Mouse (Mus musculus) forebrain, embryonic 16.5 days (tissue): ENCODE measurements around the gene Hnf4a. TPM values are rescaled to one million over a fixed set of nuclear protein-coding genes. Genes with fewer than 3 reads are reported as not detected.
"Not testable (repeated sequence)": the region's sequence is repeated elsewhere in the genome, so short reads cannot be mapped to it uniquely, and the experiment has no call there.

Experiments used
- ATAC-seq: fragments of 200-750 bp; cut with Nextera tagmentation; 2 replicates; pipeline ENCODE4 v1.8.0; 2017; ENCODE audit warnings: mild to moderate bottlenecking, moderate library complexity
- H3K27ac ChIP-seq: fragments of 300-500 bp; sonication (generic); 2 replicates; pipeline ENCODE4 v1.5.1; 2014; ENCODE audit warnings: low read length, control low read depth
- H3K27me3 ChIP-seq: fragments of 300-500 bp; sonication (generic); replicated peaks from 2 replicates; pipeline ENCODE4 v1.6.1; 2014; ENCODE audit warnings: low read length; ENCODE audit not compliant: control insufficient read depth, insufficient read depth
- H3K36me3 ChIP-seq: fragments of 300-500 bp; sonication (generic); 2 replicates; pipeline ENCODE4 v1.6.1; 2014; ENCODE audit not compliant: control insufficient read depth, insufficient read depth
- H3K4me1 ChIP-seq: fragments of 300-500 bp; sonication (generic); replicated peaks from 2 replicates; pipeline ENCODE4 v1.6.1; 2014; ENCODE audit warnings: low read length; ENCODE audit not compliant: control insufficient read depth, insufficient read depth
- H3K4me2 ChIP-seq: fragments of 300-500 bp; sonication (generic); 2 replicates; pipeline ENCODE4 v1.6.1; 2014; ENCODE audit warnings: mild to moderate bottlenecking, low read length, control low read depth
- H3K4me3 ChIP-seq: fragments of 300-500 bp; sonication (generic); replicated peaks from 2 replicates; pipeline ENCODE4 v1.5.1; 2014; ENCODE audit warnings: mild to moderate bottlenecking, low read length, control low read depth
- H3K9ac ChIP-seq: fragments of 300-500 bp; sonication (generic); replicated peaks from 2 replicates; pipeline ENCODE4 v1.6.1; 2014; ENCODE audit warnings: low read depth, low read length, control low read depth
- H3K9me3 ChIP-seq: fragments of 300-500 bp; sonication (generic); 2 replicates; pipeline ENCODE4 v1.6.1; 2016; ENCODE audit warnings: low read length; ENCODE audit not compliant: control insufficient read depth
- WGBS: fragments of 180-500 bp; shearing (Covaris S2); extraction: QIAGEN DNeasy Blood & Tissue Kit; methylation state at CpG from one replicate; pipeline ENCODE4 v1.1.7; 2014; 5-methylcytosine and 5-hydroxymethylcytosine counted together
- polyA plus RNA-seq: library from polyadenylated mRNA; unstranded; fragments of >200 nt; fragmentation: Nextera tagmentation; extraction: Ambion mirVana; gene quantifications from 2 replicates; pipeline ENCODE4 v1.2.1, GENCODE M21; 2015

Gene Hnf4a
- polyA plus RNA-seq = 0.08 TPM in 1 of 2 replicates, not detected in the other

DNA sequence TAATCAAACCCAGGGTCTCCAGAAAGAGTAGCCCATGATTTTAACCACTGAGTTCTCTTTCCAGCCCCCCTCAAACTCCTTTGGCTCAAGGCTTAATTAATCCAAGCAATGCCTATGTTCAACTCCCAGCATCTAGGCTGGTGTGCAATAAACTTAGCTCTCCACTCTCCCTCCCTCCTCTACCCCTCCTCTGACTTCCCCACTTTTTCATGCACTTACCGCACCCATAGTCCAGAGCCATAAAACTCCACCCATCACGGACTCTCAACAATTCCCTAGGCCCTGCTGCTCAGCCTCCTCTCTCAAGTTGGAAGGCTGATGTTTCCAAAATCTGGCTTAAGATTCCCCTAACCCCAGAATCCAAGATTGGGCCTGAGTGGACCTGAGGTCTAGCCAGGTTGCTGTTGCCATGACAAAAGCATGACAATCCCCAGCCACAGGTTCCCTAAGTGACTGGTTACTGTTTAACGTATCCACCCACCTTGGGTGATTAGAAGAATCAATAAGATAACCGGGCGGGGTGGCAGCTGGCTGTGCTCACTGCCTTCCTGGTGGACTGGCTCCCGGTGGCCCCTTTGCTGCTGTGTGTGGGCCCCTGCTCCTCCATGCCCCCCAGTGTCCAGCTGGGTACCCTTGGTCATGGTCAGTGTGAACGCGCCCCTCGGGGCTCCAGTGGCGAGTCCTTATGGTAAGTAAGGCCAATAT is at the start of gene Hnf4a:
TSS of gene Hnf4a (plus strand) at position 509 of the 705 bp plus-strand sequence.
- Histone ChIP-seq H3K27ac (no peak within 1 kb of the TSS), H3K9ac (no peak within 1 kb of the TSS), H3K4me1 (no peaks in the 10 kb centered on the region), H3K9me3 (no peaks in the 10 kb centered on the region), H3K36me3 (no peaks in the 10 kb centered on the region), H3K27me3 (no peaks in the 10 kb centered on the region), H3K4me3 (no peak within 1 kb of the TSS), H3K4me2 (no peak within 1 kb of the TSS)
- no peak for ATAC-seq
- 91% methylated on average over 10 of the region's 10 CpGs for WGBS

DNA sequence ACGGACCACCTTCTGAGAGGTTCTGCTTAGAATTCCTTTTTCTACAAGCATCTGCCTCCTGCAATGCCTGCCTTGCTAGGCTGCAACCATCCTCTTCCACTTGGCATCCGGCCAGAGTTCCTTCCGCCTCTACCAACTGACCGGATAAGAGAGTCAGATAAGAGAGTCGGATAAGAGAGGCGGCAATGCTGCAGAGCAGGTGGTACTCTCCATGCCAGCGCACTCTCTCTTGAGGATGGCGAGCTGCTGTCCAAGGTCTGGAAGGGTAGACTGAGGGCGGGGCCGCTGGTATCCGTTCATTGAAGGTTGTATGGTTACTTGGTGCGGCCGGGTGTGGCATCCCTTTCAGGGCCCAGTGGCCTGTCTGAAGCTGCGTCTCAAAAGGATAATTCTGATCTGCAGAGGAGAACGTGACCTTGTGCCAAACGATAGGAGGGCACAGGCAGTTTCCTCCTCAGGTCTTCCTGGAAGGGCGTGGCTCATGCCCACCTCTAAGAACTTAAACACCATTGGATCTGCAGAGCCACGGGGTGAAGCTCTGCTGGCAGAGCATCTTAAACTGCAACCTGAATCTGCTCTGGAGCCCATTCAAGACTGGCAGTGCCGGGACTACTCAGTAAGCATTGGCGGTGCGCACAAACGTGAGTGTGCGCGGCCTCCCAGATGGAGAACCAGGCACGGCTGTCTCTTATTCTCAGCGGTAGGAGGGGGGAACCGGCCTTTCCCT is 47.9 kb upstream of the Hnf4a start:
- no peaks in the 10 kb centered on the region for H3K27me3 ChIP-seq
- no peak overlapping the region for H3K27ac ChIP-seq
- H3K4me1 ChIP-seq = peaks cover 7% of the 10 kb centered on the region
- ATAC-seq = 0 out of 2 replicates have a peak, but pooled peaks have one; percentile 31
- H3K4me2 ChIP-seq = peak overlapping the region; percentile 29
- H3K9me3 ChIP-seq = no peaks in the 10 kb centered on the region
- H3K36me3 ChIP-seq = peaks cover 13% of the 10 kb centered on the region
- H3K4me3 ChIP-seq = peak overlapping the region; percentile 12; the same call in 1 of the 2 replicates
- H3K9ac ChIP-seq = peak overlapping the region; percentile 35; the same call in 1 of the 2 replicates
- 51% methylated on average over 27 of the region's 27 CpGs for WGBS

DNA sequence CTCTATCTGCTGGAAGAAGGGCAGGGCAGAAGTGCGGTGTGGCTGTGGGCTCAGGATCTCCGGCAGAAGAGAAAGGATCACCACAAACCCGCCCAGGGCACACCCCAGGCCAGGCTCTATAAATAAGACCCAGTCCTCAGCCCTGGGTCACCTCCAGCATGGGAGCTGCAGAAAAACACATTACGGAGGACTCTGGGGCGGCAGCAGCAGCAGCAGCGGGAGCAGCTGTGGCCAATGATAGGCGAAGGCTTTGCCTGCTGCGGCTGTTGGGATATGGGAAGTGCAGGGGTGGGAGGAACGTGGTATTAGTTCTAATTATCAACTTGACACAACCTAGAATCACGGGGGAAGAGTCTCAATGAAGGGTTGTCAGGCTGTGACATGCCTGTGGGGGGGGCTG is 47.2 kb upstream of the Hnf4a start:
- ATAC-seq = peak; percentile 69
- WGBS = 48% methylated on average over 10 of the region's 10 CpGs
- H3K4me1 ChIP-seq = peaks cover 7% of the 10 kb centered on the region

DNA sequence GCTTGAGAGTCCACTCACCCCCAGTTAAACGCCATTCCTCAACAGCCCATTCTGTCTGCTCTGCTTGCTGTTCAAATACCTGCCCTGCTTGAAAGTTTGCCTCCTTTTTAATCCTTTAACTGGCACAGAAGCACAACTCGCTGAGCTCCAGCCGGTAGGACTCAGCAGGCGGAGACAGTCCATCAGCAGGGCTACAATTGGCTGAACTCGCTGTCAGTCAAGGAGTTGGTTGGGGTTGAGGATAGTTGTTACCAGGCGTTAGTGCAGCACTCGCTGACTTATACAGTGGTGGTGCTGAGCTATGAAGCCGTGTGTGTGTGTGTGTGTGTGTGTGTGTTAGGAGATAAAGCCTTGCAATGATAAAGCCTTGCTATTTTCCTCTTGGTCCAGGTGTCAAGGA is 46.0 kb upstream of the Hnf4a start:
- H3K4me2 ChIP-seq = no peak overlapping the region
- no peak overlapping the region for H3K9ac ChIP-seq
- H3K36me3 ChIP-seq = no peaks in the 10 kb centered on the region
- H3K4me3 ChIP-seq = no peak overlapping the region
- no peak for ATAC-seq
- H3K27me3 ChIP-seq = no peaks in the 10 kb centered on the region
- no peaks in the 10 kb centered on the region for H3K9me3 ChIP-seq
- H3K4me1 ChIP-seq = peaks cover 7% of the 10 kb centered on the region
- H3K27ac ChIP-seq = no peak overlapping the region
- WGBS = 87% methylated on average over 8 of the region's 8 CpGs

More for the DNA sequence above, 47.2 kb upstream of the Hnf4a start:
- H3K27ac ChIP-seq = no peak overlapping the region
- H3K4me2 ChIP-seq = peak overlapping the region; percentile 29
- H3K9me3 ChIP-seq = no peaks in the 10 kb centered on the region
- peak overlapping the region; percentile 12; the same call in 1 of the 2 replicates for H3K4me3 ChIP-seq
- peaks cover 6% of the 10 kb centered on the region for H3K36me3 ChIP-seq
- peak overlapping the region; percentile 35; the same call in 1 of the 2 replicates for H3K9ac ChIP-seq
- H3K27me3 ChIP-seq = no peaks in the 10 kb centered on the region

DNA sequence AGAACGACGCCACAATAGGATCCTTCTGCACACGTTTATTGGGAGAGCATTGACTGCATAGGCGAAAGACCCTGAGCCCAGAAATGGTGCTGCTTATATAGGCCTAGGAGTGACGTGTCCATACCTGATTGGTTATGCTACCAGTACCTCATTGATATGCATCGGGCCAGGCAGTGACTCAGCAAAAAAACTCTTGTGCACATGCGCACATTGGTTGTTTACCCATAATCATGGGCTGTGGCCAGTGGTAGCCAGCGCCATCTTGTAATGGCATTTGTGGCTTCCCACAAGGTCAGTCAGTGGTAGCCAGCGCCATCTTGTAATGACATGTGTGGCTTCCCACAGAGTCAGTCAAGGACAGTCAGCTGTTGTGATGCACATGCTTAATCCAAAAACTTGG is 45.3 kb upstream of the Hnf4a start:
- H3K27ac ChIP-seq, H3K27me3 ChIP-seq, H3K36me3 ChIP-seq, H3K4me1 ChIP-seq, H3K9me3 ChIP-seq, H3K9ac ChIP-seq, ATAC-seq, H3K4me3 ChIP-seq, H3K4me2 ChIP-seq: not testable (repeated sequence)
- 89% methylated on average over 8 of the region's 9 CpGs for WGBS

DNA sequence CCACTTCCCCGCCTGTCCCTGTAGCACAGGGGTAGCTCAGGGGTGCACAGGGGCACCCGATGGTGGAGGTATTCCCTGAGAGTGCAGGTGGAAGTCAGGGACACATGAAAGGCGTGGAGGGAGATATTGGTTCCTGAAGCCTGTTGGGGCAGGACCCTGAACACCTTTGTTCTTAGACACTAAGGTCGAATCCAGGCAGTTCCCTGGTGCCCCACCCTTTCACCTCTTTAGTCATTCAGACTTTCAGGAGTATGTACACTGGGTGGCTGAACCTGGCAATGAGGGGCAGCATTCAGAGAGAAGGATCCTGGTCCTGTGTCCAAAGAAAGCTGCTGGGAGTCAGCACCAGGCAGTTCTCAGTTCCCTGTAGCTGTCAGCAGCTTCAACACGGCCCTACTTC is 44.2 kb upstream of the Hnf4a start:
- Histone ChIP-seq H3K4me2 (no peak overlapping the region), H3K4me3 (no peak overlapping the region), H3K27me3 (no peaks in the 10 kb centered on the region), H3K9me3 (no peaks in the 10 kb centered on the region), H3K4me1 (peaks cover 7% of the 10 kb centered on the region), H3K36me3 (peaks cover 4% of the 10 kb centered on the region; the same call in 1 of the 2 replicates), H3K27ac (no peak overlapping the region), H3K9ac (no peak overlapping the region)
- WGBS = 84% methylated on average over 5 of the region's 5 CpGs
- ATAC-seq = no peak

DNA sequence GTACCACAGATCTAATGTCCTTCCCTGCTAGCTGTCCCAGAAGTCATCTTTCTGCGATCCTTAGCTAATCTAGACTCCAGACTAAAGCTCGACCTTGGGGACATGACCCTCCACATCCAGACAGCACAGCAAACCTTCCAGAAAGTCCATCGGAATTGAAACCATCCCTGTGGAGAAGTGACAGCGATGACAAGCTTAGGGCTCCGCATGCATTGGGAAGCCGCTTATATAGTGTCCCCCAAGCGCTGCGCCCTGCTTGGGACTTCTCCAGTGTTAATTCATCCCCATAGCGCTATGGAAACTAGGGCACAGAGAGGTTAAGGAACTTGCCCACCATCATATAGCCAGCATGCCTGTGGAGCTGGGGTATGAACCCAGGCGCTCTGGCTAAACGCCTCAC is 43.8 kb upstream of the Hnf4a start:
- Histone ChIP-seq H3K9me3 (no peaks in the 10 kb centered on the region), H3K4me2 (no peak overlapping the region), H3K4me3 (no peak overlapping the region), H3K27me3 (no peaks in the 10 kb centered on the region), H3K27ac (no peak overlapping the region), H3K4me1 (peaks cover 7% of the 10 kb centered on the region), H3K9ac (no peak overlapping the region), H3K36me3 (peaks cover 4% of the 10 kb centered on the region; the same call in 1 of the 2 replicates)
- ATAC-seq = no peak
- WGBS = 85% methylated on average over 11 of the region's 11 CpGs

DNA sequence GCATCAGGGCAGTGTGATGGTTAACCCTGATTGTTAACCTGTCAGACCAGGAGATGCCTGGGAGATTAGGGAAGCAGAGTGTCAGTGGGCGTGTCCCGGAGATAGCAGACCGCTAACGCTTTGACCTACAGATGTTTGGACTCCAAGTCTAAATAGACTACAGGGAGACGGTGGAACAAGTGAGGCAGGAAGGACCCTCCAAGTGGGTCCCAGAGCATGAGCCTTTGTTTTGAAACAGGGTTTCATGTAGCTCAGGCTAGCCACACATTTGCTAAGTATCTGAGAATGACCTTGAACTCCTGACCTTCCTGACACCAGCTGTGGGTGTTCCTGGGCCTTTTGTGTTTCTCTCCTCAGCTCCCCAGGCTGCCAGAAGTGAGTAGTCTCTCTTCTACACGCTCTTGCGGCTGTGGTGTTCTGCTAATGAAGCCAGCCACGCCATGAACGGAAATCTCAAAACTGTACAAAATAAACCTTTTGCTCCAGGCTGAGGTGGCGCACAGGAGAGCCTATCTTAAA is 43.3 kb upstream of the Hnf4a start:
- no peak overlapping the region for H3K4me3 ChIP-seq
- no peak overlapping the region for H3K4me2 ChIP-seq
- no peaks in the 10 kb centered on the region for H3K27me3 ChIP-seq
- no peaks in the 10 kb centered on the region for H3K9me3 ChIP-seq
- WGBS = 73% methylated on average over 10 of the region's 10 CpGs
- H3K27ac ChIP-seq = no peak overlapping the region
- peaks cover 7% of the 10 kb centered on the region for H3K4me1 ChIP-seq
- no peak overlapping the region for H3K9ac ChIP-seq
- H3K36me3 ChIP-seq = peaks cover 4% of the 10 kb centered on the region; the same call in 1 of the 2 replicates
- ATAC-seq = no peak

DNA sequence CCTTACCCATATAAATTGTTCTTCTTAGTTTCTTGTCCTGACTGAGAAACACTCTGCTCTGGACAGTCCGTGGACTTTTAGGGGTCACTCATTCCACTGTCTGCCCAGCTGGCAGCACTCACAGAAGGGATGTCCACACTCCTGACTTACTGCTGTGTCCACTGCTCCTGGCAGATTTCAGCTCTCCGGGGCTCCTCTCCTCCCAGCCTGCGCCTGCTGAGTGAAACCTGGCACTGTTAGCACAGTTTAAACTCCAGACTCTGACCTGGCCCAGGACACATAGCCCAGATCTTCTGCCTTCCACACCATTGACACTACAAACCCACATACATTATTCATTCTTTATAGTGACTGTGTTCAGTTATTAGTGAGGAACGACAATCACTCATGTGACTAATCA is 42.6 kb upstream of the Hnf4a start:
- no peaks in the 10 kb centered on the region for H3K9me3 ChIP-seq
- ATAC-seq = no peak

More for the DNA sequence above, 42.6 kb upstream of the Hnf4a start:
- H3K36me3 ChIP-seq = peaks cover 8% of the 10 kb centered on the region
- no peak overlapping the region for H3K4me3 ChIP-seq
- no peaks in the 10 kb centered on the region for H3K27me3 ChIP-seq
- peaks cover 5% of the 10 kb centered on the region for H3K4me1 ChIP-seq
- WGBS = 77% methylated on average over 4 of the region's 4 CpGs
- H3K4me2 ChIP-seq = no peak overlapping the region
- no peak overlapping the region for H3K27ac ChIP-seq
- no peak overlapping the region for H3K9ac ChIP-seq
